Mouse (Mus musculus): ENCODE data around the gene Gm7075. TPM values are rescaled to one million over a fixed set of nuclear protein-coding genes. Genes with fewer than 3 reads are reported as not detected.

Gene Gm7075
- polyA plus RNA-seq, 1 experiment from 2014 or later, result not detected

DNA sequence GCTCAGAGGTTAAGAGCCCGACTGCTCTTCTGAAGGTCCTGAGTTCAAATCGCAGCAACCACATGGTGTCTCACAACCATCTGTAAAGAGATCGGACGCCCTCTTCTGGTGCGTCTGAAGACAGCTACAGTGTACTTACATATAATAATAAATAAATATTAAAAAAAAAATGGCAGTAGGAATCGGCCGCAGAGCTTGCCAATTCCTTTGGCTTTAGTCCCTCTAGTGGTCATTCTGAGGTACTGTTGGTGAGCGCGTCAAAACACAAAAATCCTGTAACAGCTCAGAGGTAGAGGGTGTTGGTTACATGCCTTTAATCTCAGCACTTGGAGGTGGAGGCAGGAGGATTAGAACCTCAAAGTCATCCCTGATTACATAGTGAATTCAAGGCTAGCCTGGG, 44.1 kb downstream of the Gm7075 start:
- Histone ChIP-seq H3K27me3 (replicated peaks; ENCODE audit: low read depth, poor library complexity, severe bottlenecking) (peaks cover 25% of the 10 kb centered on the region), H3K4me3 (no peak overlapping the region), H3K9me3 (no peaks in the 10 kb centered on the region), H3K4me1 (peaks cover 9% of the 10 kb centered on the region), H3K36me3 (replicated peaks) (no peaks in the 10 kb centered on the region), H3K27ac (replicated peaks) (no peak overlapping the region)
- DNase-seq (ENCODE audit: low spot score), result peak; percentile 57
- 22% methylated on average over 9 of the region's 9 CpGs for WGBS

DNA sequence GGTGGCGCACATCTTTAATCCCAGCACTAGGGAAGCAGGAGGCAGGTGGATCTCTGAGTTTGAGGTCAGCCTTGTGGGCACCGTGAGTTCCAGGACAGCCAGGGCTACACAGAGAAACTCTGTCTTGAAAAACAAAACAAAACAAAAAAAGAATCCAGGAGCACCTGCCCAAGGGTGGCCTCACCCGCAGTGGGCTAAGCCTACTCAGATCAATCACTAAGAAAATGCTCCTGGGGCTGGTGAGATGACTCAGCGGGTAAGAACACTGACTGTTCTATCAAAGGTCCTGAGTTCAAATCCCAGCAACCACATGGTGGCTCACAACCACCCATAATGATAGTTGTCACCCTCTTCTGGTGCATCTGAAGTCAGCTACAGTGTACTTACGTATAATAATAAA, 45.3 kb downstream of the Gm7075 start:
- H3K27ac ChIP-seq (replicated peaks), result no peak overlapping the region
- 86% methylated on average over 5 of the region's 5 CpGs for WGBS
- no peaks in the 10 kb centered on the region for H3K9me3 ChIP-seq
- H3K27me3 ChIP-seq (replicated peaks; ENCODE audit: low read depth, poor library complexity, severe bottlenecking), result peaks cover 17% of the 10 kb centered on the region
- H3K36me3 ChIP-seq (replicated peaks), result no peaks in the 10 kb centered on the region
- DNase-seq (ENCODE audit: low spot score), result no peak
- no peak overlapping the region for H3K4me3 ChIP-seq
- peaks cover 2% of the 10 kb centered on the region for H3K4me1 ChIP-seq

Other genes with a start within 250 kb of the Gm7075 start
- gene Mypn, start 217.8 kb downstream of the Gm7075 start, polyA plus RNA-seq (2016; fragmentation: Nextera tagmentation; extraction: Ambion mirVana), result 0.04 TPM in 1 of 2 replicates, not detected in the other
- gene Herc4, start 178.0 kb downstream of the Gm7075 start, polyA plus RNA-seq (2016; fragmentation: Nextera tagmentation; extraction: Ambion mirVana), result 46.1 and 50.5 TPM in 2 replicates
- 6.3 and 6.4 TPM in 2 replicates for gene Sirt1, start 40.1 kb downstream of the Gm7075 start, polyA plus RNA-seq (2016; fragmentation: Nextera tagmentation; extraction: Ambion mirVana)
- 8.7 and 9.4 TPM in 2 replicates for gene Dnajc12, start 39.3 kb downstream of the Gm7075 start, polyA plus RNA-seq (2016; fragmentation: Nextera tagmentation; extraction: Ambion mirVana)
- gene Ctnna3, start 8.3 kb upstream of the Gm7075 start, polyA plus RNA-seq (2016; fragmentation: Nextera tagmentation; extraction: Ambion mirVana), result 0.10 and 0.22 TPM in 2 replicates

Measured in embryonic facial prominence, embryonic 10.5 days (tissue).